Mouse (Mus musculus): ENCODE data around the gene Gpm6b.

DNA sequence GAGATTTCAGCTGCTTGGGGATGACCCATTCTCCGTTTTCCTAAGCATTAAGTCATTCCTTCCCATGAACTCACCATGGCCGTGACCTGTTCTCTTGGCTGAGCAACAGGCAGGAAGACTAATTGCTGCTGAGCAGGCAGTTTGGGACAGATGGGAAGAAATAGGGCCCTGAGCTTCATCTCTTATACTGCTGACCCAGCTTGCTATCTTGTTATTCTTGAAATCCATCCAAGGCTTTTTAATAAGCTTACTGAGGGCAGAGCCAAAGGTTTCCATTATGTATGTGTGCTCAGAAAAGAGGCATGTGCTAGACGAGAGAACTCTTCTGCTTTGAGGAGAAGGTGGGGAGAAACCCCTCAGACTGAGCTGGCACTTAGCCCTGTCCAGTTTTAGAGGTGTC lies 146.2 kb downstream of the Gpm6b start:
- no peak for TF ChIP-seq POLR2A (IDR thresholded peaks at IDR 0.05; ENCODE audit: insufficient read depth, low read depth, low read length)
- TF ChIP-seq EP300 (IDR thresholded peaks at IDR 0.05; ENCODE audit: insufficient read depth, low read depth, low read length), result no peak
- no peak for TF ChIP-seq CTCF (IDR thresholded peaks at IDR 0.05)
